Mouse (Mus musculus) midbrain, embryonic 16.5 days (tissue): ENCODE data around the gene Dus4l. TPM values are rescaled to one million over a fixed set of nuclear protein-coding genes. Genes with fewer than 3 reads are reported as not detected.

Experiments used
- ATAC-seq: fragments of 200-750 bp; cut with Nextera tagmentation; 2 replicates; pipeline ENCODE4 v1.8.0; 2017; ENCODE audit warnings: moderate TSS enrichment
- H3K27ac ChIP-seq: fragments of 300-500 bp; sonication (generic); 2 replicates; pipeline ENCODE4 v1.5.1; 2014; ENCODE audit warnings: mild to moderate bottlenecking, low read length, mixed read lengths
- H3K27me3 ChIP-seq: fragments of 300-500 bp; sonication (generic); 2 replicates; pipeline ENCODE4 v1.6.1; 2014; ENCODE audit warnings: low read depth, low read length, mixed read lengths; ENCODE audit not compliant: control insufficient read depth, insufficient read depth
- H3K36me3 ChIP-seq: fragments of 300-500 bp; sonication (generic); 2 replicates; pipeline ENCODE4 v1.6.1; 2014; ENCODE audit warnings: mild to moderate bottlenecking, low read length, moderate library complexity, mixed read lengths; ENCODE audit not compliant: control insufficient read depth, insufficient read depth
- H3K4me1 ChIP-seq: fragments of 300-500 bp; sonication (generic); 2 replicates; pipeline ENCODE4 v1.6.1; 2014; ENCODE audit warnings: mild to moderate bottlenecking, low read length, mixed read lengths; ENCODE audit not compliant: control insufficient read depth, insufficient read depth
- H3K4me2 ChIP-seq: fragments of 300-500 bp; sonication (generic); 2 replicates; pipeline ENCODE4 v1.6.1; 2014; ENCODE audit warnings: mild to moderate bottlenecking, low read length, mixed read lengths
- H3K4me3 ChIP-seq: fragments of 300-500 bp; sonication (generic); 2 replicates; pipeline ENCODE4 v1.5.1; 2014; ENCODE audit warnings: low read depth, mild to moderate bottlenecking, low read length, moderate library complexity, mixed read lengths
- H3K9ac ChIP-seq: fragments of 300-500 bp; sonication (generic); 2 replicates; pipeline ENCODE4 v1.6.1; 2014; ENCODE audit warnings: low read depth, low read length, mixed read lengths
- H3K9me3 ChIP-seq: fragments of 300-500 bp; sonication (generic); replicated peaks from 2 replicates; pipeline ENCODE4 v1.6.1; 2014; ENCODE audit warnings: mild to moderate bottlenecking, low read length, mixed read lengths; ENCODE audit not compliant: control insufficient read depth, poor library complexity, severe bottlenecking
- WGBS: fragments of 180-500 bp; shearing (Covaris S2); extraction: QIAGEN DNeasy Blood & Tissue Kit; methylation state at CpG from one replicate; pipeline ENCODE4 v1.1.7; 2014; 5-methylcytosine and 5-hydroxymethylcytosine counted together
- polyA plus RNA-seq: library from polyadenylated mRNA; unstranded; fragments of >200 nt; fragmentation: Nextera tagmentation; extraction: Ambion mirVana; gene quantifications from 2 replicates; pipeline ENCODE4 v1.2.1, GENCODE M21; 2015

The Dus4l gene
- 6.3 and 6.6 TPM in 2 replicates for polyA plus RNA-seq

DNA sequence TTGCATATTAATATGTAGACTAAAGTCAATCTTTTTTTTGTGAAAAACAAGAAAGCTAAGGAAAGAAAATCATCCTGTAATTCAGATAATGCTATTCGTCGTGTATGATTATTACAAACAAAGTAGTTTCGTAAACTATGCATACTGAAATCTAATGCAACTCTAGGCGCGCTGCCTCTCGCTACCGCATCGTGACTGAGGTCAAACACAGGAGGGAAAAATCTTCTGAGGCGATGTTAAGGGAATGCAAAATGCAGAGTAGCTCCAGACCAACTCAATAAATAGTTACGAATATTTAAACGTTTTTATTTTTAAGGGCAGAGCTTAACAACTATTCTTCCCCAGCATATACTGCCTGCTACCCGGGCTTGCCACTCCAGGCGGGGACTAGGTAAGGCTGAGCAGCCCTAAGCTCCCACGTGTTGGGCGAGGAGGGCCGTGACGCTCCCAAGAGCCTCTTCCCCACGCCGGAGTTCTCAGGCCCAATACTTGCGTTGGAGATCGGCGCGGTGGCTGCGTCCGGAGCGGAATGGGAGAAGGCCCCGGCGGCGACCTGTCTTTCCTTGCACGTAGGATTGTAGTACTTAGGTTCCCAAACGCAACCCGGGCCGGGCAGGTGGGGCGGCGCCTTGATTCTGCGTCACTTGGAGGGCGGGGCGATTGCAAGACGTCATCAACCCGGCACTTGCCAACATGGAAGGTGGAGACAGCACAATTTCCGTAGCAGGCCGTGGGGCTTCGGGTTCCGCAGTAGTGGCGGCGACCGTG lies at the start of gene Dus4l, which contains the start of gene Cog5:
Gene Dus4l, minus strand, starts transcription at position 630 of the 768 bp plus-strand sequence.
Gene Cog5, plus strand, starts transcription at position 673 of the 768 bp plus-strand sequence.
- peaks cover 10% of the 10 kb centered on the region for H3K4me1 ChIP-seq
- H3K4me3 ChIP-seq, result peak within 1 kb of the TSS; percentile 85
- peak within 1 kb of the TSS; percentile 87 for H3K27ac ChIP-seq
- under 1% methylated on average over 47 of the region's 47 CpGs for WGBS
- H3K4me2 ChIP-seq, result peak within 1 kb of the TSS; percentile 61
- peak within 1 kb of the TSS; percentile 89 for H3K9ac ChIP-seq
- ATAC-seq, result peak; percentile 98
- H3K27me3 ChIP-seq, result no peaks in the 10 kb centered on the region
- no peaks in the 10 kb centered on the region for H3K9me3 ChIP-seq
- no peaks in the 10 kb centered on the region for H3K36me3 ChIP-seq

- WGBS, result 60% methylated on average over 6 of the region's 6 CpGs
- H3K27me3 ChIP-seq, result no peaks in the 10 kb centered on the region
- H3K4me2 ChIP-seq, result no peak overlapping the region
- ATAC-seq, result no peak
- H3K9me3 ChIP-seq, result no peaks in the 10 kb centered on the region
- H3K4me1 ChIP-seq, result no peaks in the 10 kb centered on the region
- H3K4me3 ChIP-seq, result no peak overlapping the region
- H3K36me3 ChIP-seq, result no peaks in the 10 kb centered on the region
- no peak overlapping the region for H3K27ac ChIP-seq
- H3K9ac ChIP-seq, result no peak overlapping the region
These were observed 49.3 kb upstream of the Dus4l start for GRCm38 (mm10) chr12:31703904-31704303.

DNA sequence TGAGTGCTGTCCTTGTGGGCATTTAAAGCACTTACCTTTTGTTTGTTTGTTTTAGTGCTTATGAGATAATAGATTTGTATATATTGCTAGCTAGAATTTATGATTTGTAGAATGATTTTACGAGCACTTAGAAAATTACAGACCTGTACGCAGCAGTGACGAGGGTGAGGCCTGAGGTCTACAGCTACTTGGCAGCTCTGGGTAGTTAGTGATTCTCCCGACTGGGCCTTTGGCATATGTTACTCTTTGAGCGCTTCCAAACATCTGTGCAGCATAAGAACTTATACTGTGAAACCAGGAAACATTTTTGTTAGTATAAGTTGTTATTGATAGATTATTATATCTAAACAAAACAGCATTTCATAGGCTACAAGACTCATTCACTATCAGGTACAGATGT lies 46.8 kb upstream of the Dus4l start:
- Histone ChIP-seq H3K4me2 (no peak overlapping the region), H3K27ac (no peak overlapping the region), H3K4me3 (no peak overlapping the region), H3K4me1 (no peaks in the 10 kb centered on the region), H3K36me3 (no peaks in the 10 kb centered on the region), H3K27me3 (no peaks in the 10 kb centered on the region), H3K9ac (no peak overlapping the region), H3K9me3 (no peaks in the 10 kb centered on the region)
- 87% methylated on average over 5 of the region's 5 CpGs for WGBS
- ATAC-seq, result no peak

DNA sequence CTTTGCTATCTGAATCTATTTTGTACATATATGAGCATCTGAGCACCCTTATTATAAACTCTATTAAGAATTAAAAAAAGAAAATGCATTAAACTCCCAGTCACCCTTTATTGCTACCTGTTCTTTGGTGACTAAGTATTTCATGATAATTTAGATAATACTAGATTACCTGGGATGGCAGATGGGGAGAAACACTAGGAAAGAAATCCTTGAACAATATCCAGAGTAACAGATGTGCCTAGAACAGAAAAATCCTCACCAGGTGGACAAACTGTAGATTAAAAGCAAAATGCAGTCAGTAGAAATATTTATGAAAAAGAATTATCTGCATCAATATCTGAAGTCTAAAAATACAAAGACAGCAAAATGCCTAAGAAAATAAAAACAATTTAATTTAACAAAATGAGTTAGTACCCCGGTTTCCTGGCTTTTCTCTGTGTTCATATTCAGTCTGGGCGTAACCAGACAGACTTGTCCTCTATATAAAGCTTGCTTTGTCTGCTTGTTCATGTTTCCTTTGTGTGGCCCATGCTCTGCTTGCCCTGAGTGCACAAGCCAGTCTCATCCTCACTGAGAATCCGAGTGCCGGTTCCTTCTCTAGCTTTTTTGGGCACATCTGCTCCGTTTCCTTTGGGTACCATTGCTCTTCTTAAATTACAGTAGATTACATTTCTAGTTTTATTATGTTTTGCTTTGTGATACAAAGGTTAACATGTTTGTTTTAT lies 46.2 kb upstream of the Dus4l start:
- Histone ChIP-seq H3K36me3 (no peaks in the 10 kb centered on the region), H3K4me2 (no peak overlapping the region), H3K9ac (no peak overlapping the region), H3K27ac (no peak overlapping the region), H3K4me3 (no peak overlapping the region), H3K9me3 (no peaks in the 10 kb centered on the region), H3K4me1 (no peaks in the 10 kb centered on the region), H3K27me3 (no peaks in the 10 kb centered on the region)
- ATAC-seq, result no peak
- WGBS, result 58% methylated on average over 5 of the region's 5 CpGs

GRCm38 (mm10) chr12:31693278-31693677 lies 38.7 kb upstream of the Dus4l start:
- no peak overlapping the region for H3K4me2 ChIP-seq
- no peak overlapping the region for H3K4me3 ChIP-seq
- H3K27me3 ChIP-seq, result no peaks in the 10 kb centered on the region
- no peaks in the 10 kb centered on the region for H3K9me3 ChIP-seq
- no peak overlapping the region for H3K9ac ChIP-seq
- no peaks in the 10 kb centered on the region for H3K36me3 ChIP-seq
- no peaks in the 10 kb centered on the region for H3K4me1 ChIP-seq
- no peak for ATAC-seq
- no peak overlapping the region for H3K27ac ChIP-seq
- 81% methylated on average over 1 of the region's 1 CpGs for WGBS

DNA sequence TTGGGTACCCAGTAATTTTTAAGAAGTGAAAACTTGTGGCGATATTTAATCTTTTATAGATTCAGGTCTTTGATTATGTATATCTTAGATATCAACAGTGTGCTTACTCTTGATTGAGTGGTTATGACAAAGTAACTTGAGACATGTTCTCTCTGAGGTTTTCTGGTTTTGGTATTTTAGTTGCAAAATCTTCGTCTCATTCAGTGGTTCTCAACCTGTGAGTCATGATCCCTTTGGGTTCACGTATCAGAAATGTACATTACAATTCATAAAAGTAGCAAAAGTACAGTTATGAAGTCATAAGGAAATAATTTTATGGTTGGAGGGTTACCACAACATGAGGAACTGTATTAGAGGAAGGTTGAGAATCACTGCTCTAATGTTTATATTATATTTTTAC lies 32.1 kb upstream of the Dus4l start:
- H3K27ac ChIP-seq, result no peak overlapping the region
- 97% methylated on average over 3 of the region's 3 CpGs for WGBS
- H3K27me3 ChIP-seq, result no peaks in the 10 kb centered on the region
- H3K36me3 ChIP-seq, result no peaks in the 10 kb centered on the region
- ATAC-seq, result no peak
- no peak overlapping the region for H3K9ac ChIP-seq
- H3K4me3 ChIP-seq, result no peak overlapping the region
- no peak overlapping the region for H3K4me2 ChIP-seq
- H3K4me1 ChIP-seq, result no peaks in the 10 kb centered on the region
- no peaks in the 10 kb centered on the region for H3K9me3 ChIP-seq

DNA sequence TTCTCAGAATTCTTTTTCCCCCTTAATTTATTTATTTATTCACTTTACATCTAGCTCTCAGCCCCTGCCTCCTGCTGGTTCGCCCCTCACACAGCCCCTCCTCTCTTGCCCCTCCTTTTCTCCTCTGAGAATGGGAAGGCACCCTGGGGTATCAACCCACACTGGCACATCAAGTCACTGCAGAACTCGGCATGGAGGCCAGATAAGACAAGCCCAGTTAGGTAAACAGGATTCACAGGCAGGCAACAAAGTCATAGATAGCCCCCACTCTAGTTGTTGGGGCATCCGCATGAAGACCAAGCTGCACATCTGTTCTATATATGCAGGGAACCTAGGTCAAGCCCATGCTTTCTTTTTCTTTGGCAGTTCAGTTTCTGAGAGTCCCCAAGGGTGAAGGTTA lies 12.6 kb upstream of the Dus4l start:
- H3K9ac ChIP-seq, result no peak overlapping the region
- H3K4me3 ChIP-seq, result no peak overlapping the region
- no peak overlapping the region for H3K4me2 ChIP-seq
- no peak for ATAC-seq
- H3K36me3 ChIP-seq, result peaks cover 9% of the 10 kb centered on the region; the same call in 1 of the 2 replicates
- H3K27ac ChIP-seq, result no peak overlapping the region
- 57% methylated on average over 3 of the region's 3 CpGs for WGBS
- no peaks in the 10 kb centered on the region for H3K4me1 ChIP-seq
- H3K9me3 ChIP-seq, result no peaks in the 10 kb centered on the region
- no peaks in the 10 kb centered on the region for H3K27me3 ChIP-seq

DNA sequence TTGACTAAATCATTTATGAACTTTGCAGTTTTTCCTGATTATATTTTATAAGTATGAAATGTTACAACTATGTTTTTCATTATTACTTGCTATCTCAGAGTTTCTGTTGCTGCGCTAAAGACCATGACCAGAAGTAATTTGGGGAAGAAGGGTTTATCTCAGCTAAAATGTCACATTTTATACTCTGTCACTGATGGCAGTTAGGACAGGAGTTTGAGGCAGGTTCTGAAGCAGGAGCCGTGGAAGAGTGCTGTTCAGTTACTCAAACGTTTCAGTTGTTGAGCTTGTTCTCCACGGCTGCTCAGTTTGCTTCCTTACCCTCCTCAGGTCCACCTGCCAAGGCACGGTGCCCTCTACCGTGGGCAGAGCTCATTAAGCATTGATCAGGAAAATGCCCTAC lies 11.4 kb upstream of the Dus4l start:
- no peak overlapping the region for H3K4me2 ChIP-seq
- no peak for ATAC-seq
- no peak overlapping the region for H3K27ac ChIP-seq
- 75% methylated on average over 6 of the region's 6 CpGs for WGBS
- H3K27me3 ChIP-seq, result no peaks in the 10 kb centered on the region
- H3K36me3 ChIP-seq, result peaks cover 9% of the 10 kb centered on the region; the same call in 1 of the 2 replicates
- H3K9ac ChIP-seq, result no peak overlapping the region
- H3K9me3 ChIP-seq, result no peaks in the 10 kb centered on the region
- no peak overlapping the region for H3K4me3 ChIP-seq
- no peaks in the 10 kb centered on the region for H3K4me1 ChIP-seq

DNA sequence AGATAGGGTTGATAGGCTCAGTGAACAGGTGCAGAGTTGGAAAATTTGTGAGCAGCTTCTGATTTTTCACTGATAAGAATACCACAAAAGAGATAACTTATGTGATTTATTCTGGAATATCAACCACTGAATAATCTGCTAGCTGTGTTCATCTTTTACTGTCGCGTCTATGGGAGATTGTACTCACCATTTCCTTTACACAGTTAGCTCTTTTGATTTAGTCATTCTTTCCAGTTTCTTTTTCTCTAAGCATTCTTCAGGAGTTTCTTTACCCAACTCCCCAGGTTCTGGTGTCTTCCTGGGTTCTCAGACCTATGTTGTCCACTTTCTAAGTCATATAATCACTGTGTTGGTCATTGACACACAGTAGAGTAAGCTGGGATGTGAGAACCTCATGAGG lies 2.2 kb upstream of the Dus4l start:
- Histone ChIP-seq H3K4me2 (no peak overlapping the region), H3K36me3 (no peaks in the 10 kb centered on the region), H3K27me3 (no peaks in the 10 kb centered on the region), H3K4me1 (peaks cover 10% of the 10 kb centered on the region), H3K4me3 (no peak overlapping the region), H3K9me3 (no peaks in the 10 kb centered on the region), H3K27ac (no peak overlapping the region), H3K9ac (no peak overlapping the region)
- 95% methylated on average over 2 of the region's 2 CpGs for WGBS
- no peak for ATAC-seq
